Mouse (Mus musculus): ENCODE data around the gene Lgalsl.

GRCm38 (mm10) chr11:20858921-20859668, 28.2 kb upstream of the Lgalsl start:
- TF ChIP-seq POLR2A (IDR thresholded peaks at IDR 0.05; ENCODE audit: low read depth, low read length), result no peak
- no peak for TF ChIP-seq CTCF (conservative IDR thresholded peaks at IDR 0.05 in 1 of 2, IDR thresholded peaks at IDR 0.05 in 1 of 2; ENCODE audit: low read depth in 2 of 2, low read length in 2 of 2)

Measured in CH12.LX (cell line).